Mouse (Mus musculus) liver, embryonic 15.5 days (tissue): Measurements from ENCODE around the gene Ism2. TPM values are rescaled to one million over a fixed set of nuclear protein-coding genes. Genes with fewer than 3 reads are reported as not detected.

ENCODE experiments used
- ATAC-seq: fragments of 200-750 bp; cut with Nextera tagmentation; 2 replicates; pipeline ENCODE4 v1.8.0; 2017; ENCODE audit warnings: moderate number of reproducible peaks, mild to moderate bottlenecking, moderate library complexity; ENCODE audit not compliant: insufficient read depth
- H3K27ac ChIP-seq: fragments of 300-500 bp; sonication (generic); replicated peaks from 2 replicates; pipeline ENCODE4 v1.5.1; 2015; ENCODE audit warnings: mild to moderate bottlenecking, inconsistent platforms
- H3K27me3 ChIP-seq: fragments of 300-500 bp; sonication (generic); 2 replicates; pipeline ENCODE4 v1.6.1; 2015; ENCODE audit warnings: mild to moderate bottlenecking, inconsistent platforms
- H3K36me3 ChIP-seq: fragments of 300-500 bp; sonication (generic); replicated peaks from 2 replicates; pipeline ENCODE4 v1.6.1; 2015; ENCODE audit warnings: moderate library complexity, mild to moderate bottlenecking, inconsistent platforms
- H3K4me1 ChIP-seq: fragments of 300-500 bp; sonication (generic); replicated peaks from 2 replicates; pipeline ENCODE4 v1.6.1; 2015; ENCODE audit warnings: inconsistent platforms
- H3K4me2 ChIP-seq: fragments of 300-500 bp; sonication (generic); 2 replicates; pipeline ENCODE4 v1.6.1; 2015; ENCODE audit warnings: moderate library complexity, mild to moderate bottlenecking, inconsistent platforms
- H3K4me3 ChIP-seq: fragments of 300-500 bp; sonication (generic); replicated peaks from 2 replicates; pipeline ENCODE4 v1.5.1; 2015; ENCODE audit warnings: mild to moderate bottlenecking, inconsistent platforms
- H3K9ac ChIP-seq: fragments of 300-500 bp; sonication (generic); 2 replicates; pipeline ENCODE4 v1.6.1; 2015; ENCODE audit warnings: moderate library complexity, mild to moderate bottlenecking, inconsistent platforms
- H3K9me3 ChIP-seq: fragments of 300-500 bp; sonication (generic); replicated peaks from 2 replicates; pipeline ENCODE4 v1.6.1; 2016; ENCODE audit warnings: inconsistent platforms
- WGBS: fragments of 180-500 bp; shearing (Covaris S2); methylation state at CpG from one replicate; pipeline ENCODE4 v1.1.7; 2015; ENCODE audit warnings: mixed read lengths; ENCODE audit not compliant: insufficient replicate concordance; 5-methylcytosine and 5-hydroxymethylcytosine counted together
- microRNA-seq: library from miRNA; unstranded; fragments of <30 nt; microRNA quantifications from one replicate; pipeline ENCODE4, GENCODE M21; 2016
- polyA plus RNA-seq: library from polyadenylated mRNA; unstranded; fragments of >200 nt; fragmentation: Nextera tagmentation; extraction: Ambion mirVana; gene quantifications from 2 replicates; pipeline ENCODE4 v1.2.1, GENCODE M21; 2015

The Ism2 gene
- polyA plus RNA-seq, 1 experiment from 2014 or later, result 0.15 TPM

DNA sequence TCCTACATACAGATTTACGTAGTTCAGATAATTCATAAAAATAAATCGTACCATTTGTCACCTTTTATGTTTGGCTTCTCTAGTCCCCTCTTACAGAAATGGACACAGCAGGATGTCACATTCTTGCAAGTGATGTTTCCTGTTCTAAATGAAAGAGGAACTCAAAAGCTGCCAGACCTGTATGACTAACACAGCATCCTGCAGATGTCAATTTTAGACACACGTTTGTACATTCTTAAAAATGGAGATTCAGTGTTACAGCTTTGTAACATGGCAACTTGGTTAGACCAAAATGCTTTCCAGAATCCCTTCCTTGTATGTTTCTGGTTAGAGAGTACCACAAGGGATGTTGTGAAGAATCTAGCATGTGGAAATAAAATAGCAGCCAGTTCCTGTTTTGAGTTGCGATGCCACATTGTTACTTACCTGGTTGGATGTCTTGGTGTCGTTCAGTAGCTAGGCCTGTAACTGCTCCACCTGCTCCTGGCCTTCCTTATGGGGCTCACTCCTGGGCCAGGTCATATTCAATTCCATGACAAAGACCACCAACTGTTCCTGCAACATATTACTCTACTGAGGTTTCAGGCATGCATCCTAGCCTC lies 62.5 kb downstream of the Ism2 start:
- H3K4me2 ChIP-seq, result no peak overlapping the region
- no peak for ATAC-seq
- no peaks in the 10 kb centered on the region for H3K4me1 ChIP-seq
- WGBS, result 46% methylated on average over 5 of the region's 5 CpGs
- H3K36me3 ChIP-seq, result peaks cover 28% of the 10 kb centered on the region
- no peak overlapping the region for H3K27ac ChIP-seq
- no peak overlapping the region for H3K9ac ChIP-seq
- no peaks in the 10 kb centered on the region for H3K9me3 ChIP-seq
- H3K27me3 ChIP-seq, result no peaks in the 10 kb centered on the region
- H3K4me3 ChIP-seq, result no peak overlapping the region

DNA sequence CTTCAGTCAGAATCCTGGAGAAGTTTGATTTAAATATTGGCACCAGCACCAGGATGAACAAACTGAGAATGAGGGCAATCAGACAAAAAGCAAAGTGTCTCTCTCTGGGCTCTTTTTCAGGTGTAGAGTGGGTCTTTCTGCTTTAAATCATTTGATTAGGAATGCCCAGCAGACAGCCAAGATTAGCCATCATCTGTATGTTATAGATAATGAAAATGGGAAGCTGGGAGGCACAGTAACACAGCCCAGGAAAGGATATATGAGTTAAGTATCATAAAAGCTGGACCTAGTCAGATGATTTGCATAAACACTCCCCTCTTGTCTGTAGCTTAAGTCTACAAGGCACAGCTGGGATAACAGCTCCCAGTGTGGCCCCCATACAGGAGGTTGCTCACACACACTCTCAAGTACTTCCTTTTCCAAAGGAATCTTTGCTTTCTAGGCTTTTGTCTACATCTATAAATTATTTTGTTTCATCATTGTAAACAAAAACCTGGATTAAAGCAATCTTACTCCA lies 69.1 kb downstream of the Ism2 start:
- Histone ChIP-seq H3K4me1 (peaks cover 14% of the 10 kb centered on the region), H3K4me3 (no peak overlapping the region), H3K9me3 (no peaks in the 10 kb centered on the region), H3K9ac (no peak overlapping the region), H3K27ac (no peak overlapping the region), H3K4me2 (no peak overlapping the region), H3K36me3 (no peaks in the 10 kb centered on the region), H3K27me3 (no peaks in the 10 kb centered on the region)
- ATAC-seq, result no peak

DNA sequence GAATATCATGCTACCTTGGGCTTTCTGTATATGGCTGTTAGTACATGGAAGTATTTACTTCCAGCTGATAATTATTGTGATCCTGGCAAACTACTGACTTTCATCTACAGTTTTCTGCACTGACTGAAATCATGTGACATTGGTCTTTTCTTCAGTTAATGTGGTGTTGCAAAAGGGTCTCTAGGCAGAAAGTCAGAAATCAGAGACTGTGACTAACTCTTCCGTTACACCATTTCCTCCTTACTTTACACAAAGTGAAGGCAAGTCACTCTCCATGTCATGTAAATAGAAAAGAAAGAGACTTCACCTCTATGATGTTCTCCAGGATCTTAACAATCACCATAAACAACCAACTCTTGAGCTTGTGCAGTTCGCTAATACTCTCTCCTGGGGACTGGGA lies 69.9 kb downstream of the Ism2 start:
- H3K4me2 ChIP-seq, result no peak overlapping the region
- no peak for ATAC-seq
- no peak overlapping the region for H3K9ac ChIP-seq
- 73% methylated on average over 2 of the region's 2 CpGs for WGBS
- H3K36me3 ChIP-seq, result no peaks in the 10 kb centered on the region
- H3K27ac ChIP-seq, result no peak overlapping the region
- no peak overlapping the region for H3K4me3 ChIP-seq
- H3K4me1 ChIP-seq, result peaks cover 20% of the 10 kb centered on the region
- no peaks in the 10 kb centered on the region for H3K27me3 ChIP-seq
- no peaks in the 10 kb centered on the region for H3K9me3 ChIP-seq

Small RNA genes lying within 50 kb of the gene (microRNA-seq; reads per million reads assigned to microRNA genes)
- gene Gm47293, result not detected

Other genes starting within 250 kb of the Ism2 start
- gene Ngb, start 197.2 kb downstream of the Ism2 start, polyA plus RNA-seq, result 0.16 TPM in 1 of 2 replicates, not detected in the other
- gene Gstz1, start 152.5 kb downstream of the Ism2 start, polyA plus RNA-seq, result 99.1 and 101 TPM in 2 replicates
- gene Pomt2, start 151.7 kb downstream of the Ism2 start, polyA plus RNA-seq, result 3.8 and 4.0 TPM in 2 replicates
- gene Samd15, start 100.0 kb downstream of the Ism2 start, polyA plus RNA-seq, result 4.8 and 6.8 TPM in 2 replicates
- gene Tmed8, start 99.3 kb downstream of the Ism2 start, polyA plus RNA-seq, result 0.39 and 0.40 TPM in 2 replicates
- 0.20 and 0.38 TPM in 2 replicates for gene Noxred1, start 61.0 kb downstream of the Ism2 start, polyA plus RNA-seq
- gene Vipas39, start 33.4 kb downstream of the Ism2 start, polyA plus RNA-seq, result 8.2 and 9.5 TPM in 2 replicates
- gene Ahsa1, start 33.2 kb downstream of the Ism2 start, polyA plus RNA-seq, result 129 and 132 TPM in 2 replicates
- gene Sptlc2, start 88.7 kb upstream of the Ism2 start, polyA plus RNA-seq, result 25.9 and 28.6 TPM in 2 replicates
- 130 and 158 TPM in 2 replicates for gene Slirp, start 144.2 kb upstream of the Ism2 start, polyA plus RNA-seq
- gene Alkbh1, start 144.3 kb upstream of the Ism2 start, polyA plus RNA-seq, result 16.7 and 19.9 TPM in 2 replicates
- gene Snw1, start 172.6 kb upstream of the Ism2 start, polyA plus RNA-seq, result 46.4 and 48.1 TPM in 2 replicates
- gene Gm5788, start 195.0 kb upstream of the Ism2 start, polyA plus RNA-seq, result not detected in 2 replicates
- not detected in 2 replicates for gene Gm8300, start 214.6 kb upstream of the Ism2 start, polyA plus RNA-seq